Mouse (Mus musculus) G1E (cell line): ENCODE results near the gene Prl3d2. TPM values are rescaled to one million over a fixed set of nuclear protein-coding genes. Genes with fewer than 3 reads are reported as not detected.
"Not testable (repeated sequence)": the region's sequence is repeated elsewhere in the genome, so short reads cannot be mapped to it uniquely, and the experiment has no call there.

Source experiments
- ATAC-seq: 2 replicates; pipeline ENCODE4 v1.8.0; 2016; ENCODE audit warnings: mild to moderate bottlenecking; ENCODE audit not compliant: insufficient number of reproducible peaks, poor library complexity, low FRiP score, severe bottlenecking; ENCODE audit errors: extremely low read depth
- DNase-seq: peaks from one replicate; pipeline ENCODE4 v3.0.0; 2012; ENCODE audit warnings: low spot score
- H3K27me3 ChIP-seq: 2 replicates; pipeline ENCODE4 v1.6.1; 2012; ENCODE audit warnings: mild to moderate bottlenecking, low read length, inconsistent platforms; ENCODE audit not compliant: insufficient read depth
- H3K36me3 ChIP-seq: replicated peaks from 2 replicates; pipeline ENCODE3; 2012; ENCODE audit warnings: mild to moderate bottlenecking, inconsistent platforms
- H3K4me1 ChIP-seq: 2 replicates; pipeline ENCODE4 v1.6.1; 2012; ENCODE audit warnings: low read depth, low read length, inconsistent platforms, mixed read lengths; ENCODE audit not compliant: insufficient read depth
- H3K4me3 ChIP-seq: 2 replicates; pipeline ENCODE4 v1.5.1; 2012; ENCODE audit warnings: low read depth, mild to moderate bottlenecking, inconsistent platforms, low read length, moderate library complexity, mixed read lengths
- H3K9me3 ChIP-seq: replicated peaks from 2 replicates; pipeline ENCODE4 v1.6.1; 2012; ENCODE audit warnings: inconsistent platforms
- CTCF ChIP-seq: IDR thresholded peaks from 2 replicates; pipeline ENCODE4 v1.5.1; 2012; ENCODE audit warnings: low read depth, low read length, inconsistent platforms, mixed read lengths
- GATA1 ChIP-seq: IDR thresholded peaks from 2 replicates; pipeline ENCODE4 v1.6.1; 2012; ENCODE audit warnings: borderline replicate concordance, low read length, inconsistent platforms, mixed read lengths
- GATA2 ChIP-seq: IDR thresholded peaks from 2 replicates; pipeline ENCODE4 v1.6.1; 2012; ENCODE audit warnings: low read depth, low read length, inconsistent platforms, borderline replicate concordance
- POLR2AphosphoS5 ChIP-seq: IDR thresholded peaks from 2 replicates; pipeline ENCODE4 v1.6.1; 2012; ENCODE audit warnings: low read depth, low read length, inconsistent platforms; ENCODE audit not compliant: insufficient replicate concordance
- TAL1 ChIP-seq: conservative IDR thresholded peaks from 2 replicates; pipeline ENCODE4 v1.6.1; 2012; ENCODE audit warnings: low read depth, low read length, inconsistent platforms, mixed read lengths
- polyA plus RNA-seq: library from polyadenylated mRNA; stranded (reverse); fragments of >175 nt; gene quantifications from 2 replicates; pipeline ENCODE4 v1.2.3, GENCODE M21; 2012
- total RNA-seq, 2 experiments: library from RNA; stranded (forward) in 1 of 2; stranded (reverse) in 1 of 2; fragments of 200-1000 nt in 1 of 2; fragments of >200 nt in 1 of 2; fragmentation: Nextera tagmentation in 1 of 2; gene quantifications; 2 replicates each; pipeline ENCODE4 v1.2.3; 2014 to 2017

The Prl3d2 gene
- total RNA-seq (2014; fragmentation: Nextera tagmentation): not detected in 2 replicates
- total RNA-seq (2017): not detected in 2 replicates
- not detected in 2 replicates for polyA plus RNA-seq

DNA sequence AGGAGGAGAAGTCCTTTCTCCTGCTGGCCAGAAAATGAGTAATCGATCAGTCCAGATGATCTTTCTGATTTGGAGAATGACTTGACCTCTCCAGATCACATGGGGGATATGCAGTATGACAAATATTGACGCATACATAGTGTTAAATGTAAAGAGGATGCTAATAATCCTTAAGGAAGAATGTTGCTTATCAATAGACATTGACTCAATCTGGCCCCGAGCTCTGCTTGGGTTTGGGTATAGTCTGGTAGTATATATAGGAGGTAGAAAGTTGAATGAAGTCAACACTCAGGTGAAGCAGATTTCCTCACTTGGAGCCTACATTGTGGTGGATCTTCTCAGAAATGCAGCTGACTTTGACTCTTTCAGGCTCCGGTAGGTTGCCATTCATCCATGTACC, at the start of gene Prl3d2:
Gene Prl3d2 (plus strand): TSS at position 301 of the 400 bp plus-strand sequence.
- not testable (repeated sequence) for H3K4me3 ChIP-seq, H3K36me3 ChIP-seq, H3K9me3 ChIP-seq, DNase-seq, H3K27me3 ChIP-seq, H3K4me1 ChIP-seq, ATAC-seq

- not testable (repeated sequence) for DNase-seq, H3K4me1 ChIP-seq, H3K36me3 ChIP-seq, H3K27me3 ChIP-seq, H3K9me3 ChIP-seq, H3K4me3 ChIP-seq, ATAC-seq
These were observed 27.6 kb upstream of the Prl3d2 start, which contains the start of gene Prl3d1 for GRCm38 (mm10) chr13:27093890-27094289. Prl3d1 (plus strand) TSS chr13:27094190.

DNA sequence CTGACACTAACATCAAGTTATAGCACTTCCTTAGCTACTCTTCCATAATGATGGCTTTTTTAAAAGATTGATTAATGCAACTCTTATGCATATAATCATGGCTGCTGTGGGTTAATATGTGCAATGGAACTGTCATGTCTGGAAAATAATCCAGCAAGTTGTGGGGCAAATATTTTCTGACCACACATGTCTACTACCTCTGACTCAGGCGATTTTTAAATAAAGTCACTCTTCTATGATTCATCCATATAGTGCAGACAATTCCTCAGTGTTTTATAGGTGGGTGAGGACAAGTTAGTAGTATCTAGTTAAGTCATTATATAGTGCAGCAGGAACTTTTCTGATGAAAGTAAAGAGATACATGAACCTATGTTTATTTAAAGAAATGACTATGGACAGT, 26.8 kb downstream of the Prl3d2 start:
- H3K9me3 ChIP-seq: no peaks in the 10 kb centered on the region
- ATAC-seq: no peak
- H3K4me3 ChIP-seq: no peak overlapping the region
- H3K27me3 ChIP-seq: no peaks in the 10 kb centered on the region
- no peak for DNase-seq
- H3K36me3 ChIP-seq: no peaks in the 10 kb centered on the region
- TF ChIP-seq CTCF: no peak
- TF ChIP-seq POLR2AphosphoS5: no peak
- no peak for TF ChIP-seq GATA2
- TF ChIP-seq TAL1: no peak
- no peak for TF ChIP-seq GATA1
- H3K4me1 ChIP-seq: no peaks in the 10 kb centered on the region

- DNase-seq, H3K4me1 ChIP-seq, H3K4me3 ChIP-seq, H3K27me3 ChIP-seq, H3K36me3 ChIP-seq, H3K9me3 ChIP-seq, ATAC-seq: not testable (repeated sequence)
These were observed 35.0 kb downstream of the Prl3d2 start, which contains the start of gene Prl3d3 for GRCm38 (mm10) chr13:27156490-27156889. Prl3d3 (plus strand) TSS chr13:27156790.

Other genes starting within 250 kb of the Prl3d2 start
- not detected in 2 replicates for gene Prl, start 64.1 kb upstream of the Prl3d2 start, total RNA-seq (2014; fragmentation: Nextera tagmentation)
- gene Prl, start 64.1 kb upstream of the Prl3d2 start, total RNA-seq (2017): 0.98 TPM in 1 of 2 replicates, not detected in the other
- not detected in 2 replicates for gene Prl, start 64.1 kb upstream of the Prl3d2 start, polyA plus RNA-seq
- not detected in 2 replicates for gene Prl3d1, start 27.5 kb upstream of the Prl3d2 start, total RNA-seq (2014; fragmentation: Nextera tagmentation)
- gene Prl3d1, start 27.5 kb upstream of the Prl3d2 start, total RNA-seq (2017): not detected in 2 replicates
- gene Prl3d1, start 27.5 kb upstream of the Prl3d2 start, polyA plus RNA-seq: not detected in 2 replicates
- gene Prl3d3, start 35.1 kb downstream of the Prl3d2 start, total RNA-seq (2014; fragmentation: Nextera tagmentation): not detected in 2 replicates
- not detected in 2 replicates for gene Prl3d3, start 35.1 kb downstream of the Prl3d2 start, total RNA-seq (2017)
- not detected in 2 replicates for gene Prl3d3, start 35.1 kb downstream of the Prl3d2 start, polyA plus RNA-seq
- not detected in 2 replicates for gene Prl3c1, start 75.0 kb downstream of the Prl3d2 start, total RNA-seq (2014; fragmentation: Nextera tagmentation)
- not detected in 2 replicates for gene Prl3c1, start 75.0 kb downstream of the Prl3d2 start, total RNA-seq (2017)
- gene Prl3c1, start 75.0 kb downstream of the Prl3d2 start, polyA plus RNA-seq: not detected in 2 replicates
- not detected in 2 replicates for gene Prl3b1, start 120.1 kb downstream of the Prl3d2 start, total RNA-seq (2014; fragmentation: Nextera tagmentation)
- gene Prl3b1, start 120.1 kb downstream of the Prl3d2 start, total RNA-seq (2017): not detected in 2 replicates
- gene Prl3b1, start 120.1 kb downstream of the Prl3d2 start, polyA plus RNA-seq: not detected in 2 replicates
- not detected in 2 replicates for gene Prl3a1, start 137.7 kb downstream of the Prl3d2 start, total RNA-seq (2014; fragmentation: Nextera tagmentation)
- gene Prl3a1, start 137.7 kb downstream of the Prl3d2 start, total RNA-seq (2017): not detected in 2 replicates
- not detected in 2 replicates for gene Prl3a1, start 137.7 kb downstream of the Prl3d2 start, polyA plus RNA-seq
- gene Prl6a1, start 190.9 kb downstream of the Prl3d2 start, total RNA-seq (2014; fragmentation: Nextera tagmentation): not detected in 2 replicates
- not detected in 2 replicates for gene Prl6a1, start 190.9 kb downstream of the Prl3d2 start, total RNA-seq (2017)
- gene Prl6a1, start 190.9 kb downstream of the Prl3d2 start, polyA plus RNA-seq: not detected in 2 replicates
- gene Prl8a2, start 224.0 kb downstream of the Prl3d2 start, total RNA-seq (2014; fragmentation: Nextera tagmentation): not detected in 2 replicates
- gene Prl8a2, start 224.0 kb downstream of the Prl3d2 start, total RNA-seq (2017): not detected in 2 replicates
- gene Prl8a2, start 224.0 kb downstream of the Prl3d2 start, polyA plus RNA-seq: not detected in 2 replicates